In the genomic region with DNA sequence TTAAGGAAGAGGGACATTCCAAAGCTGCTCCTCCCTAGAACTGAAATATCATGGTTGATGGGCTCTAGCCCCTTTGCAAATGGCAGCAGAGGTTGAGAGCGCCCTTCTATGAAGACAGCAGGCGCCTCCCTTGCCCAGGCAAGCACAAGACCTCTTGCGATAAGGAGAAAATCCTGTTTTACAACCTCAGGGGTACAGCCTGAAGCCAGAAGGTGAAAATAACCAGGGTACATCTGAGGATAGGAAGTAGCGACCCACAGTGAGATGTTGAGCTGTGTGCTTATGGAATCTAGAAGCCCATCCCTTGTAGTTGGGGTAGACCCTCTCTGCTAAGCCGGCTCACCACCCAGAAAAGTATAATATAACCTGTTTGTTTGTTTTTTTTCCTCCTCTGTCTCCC, we compare ENCODE assay signal across 9 mouse cellular contexts. TPM values are rescaled to one million over a fixed set of nuclear protein-coding genes. Genes with fewer than 3 reads are reported as not detected.
DNase-seq lines count a peak whose midpoint lies in the region; ATAC-seq and TF ChIP-seq lines count a peak whose summit lies in the region.
"Had no signal": no experiment of that assay in that cellular context is flagged by ENCODE, and none has a peak within 500 bp of the region (broad histone marks: within the 10 kb centered on the region; RNA-seq: fewer than 3 reads in every experiment).

No protein-coding gene starts in this region.

- no peak overlapping the region; the same call in 1 of the 2 replicates for H3K9ac ChIP-seq in kidney, embryonic 14.5 days (ENCODE audit: low read depth, low read length)
- H3K9ac ChIP-seq in intestine, embryonic 14.5 days (ENCODE audit: low read length): no peak overlapping the region; the same call in 1 of the 2 replicates
- no peak overlapping the region for H3K9ac ChIP-seq in midbrain, postnatal 0 days (replicated peaks; ENCODE audit: low read length, poor library complexity, severe bottlenecking)

- 0 out of 2 replicates have a peak, but pooled peaks have one; percentile 8 for ATAC-seq in kidney, embryonic 14.5 days (ENCODE audit: low FRiP score, low TSS enrichment)
- 0 out of 2 replicates have a peak, but pooled peaks have one; percentile 12 for ATAC-seq in intestine, embryonic 14.5 days (replicated peaks; ENCODE audit: low FRiP score, low TSS enrichment, low read depth)
- ATAC-seq in midbrain, postnatal 0 days (ENCODE audit: low FRiP score): no peak
- ATAC-seq in inflammation-experienced regulatory T-cells, adult 6 months: no peak
- ATAC-seq: Patski had no signal

- peak overlapping the region; percentile 56 for H3K4me2 ChIP-seq in kidney, embryonic 14.5 days (replicated peaks; ENCODE audit: low read depth, low read length)
- H3K4me2 ChIP-seq in intestine, embryonic 14.5 days (ENCODE audit: low read length): peak overlapping the region; percentile 47
- H3K4me2 ChIP-seq in midbrain, postnatal 0 days (ENCODE audit: low read depth, low read length, poor library complexity, severe bottlenecking): peak overlapping the region; percentile 43; the same call in 1 of the 2 replicates

- H3K27ac ChIP-seq in kidney, embryonic 14.5 days (ENCODE audit: low read depth, low read length): 0 out of 2 replicates have a peak overlapping the region, but pooled peaks have one; percentile 26
- no peak overlapping the region for H3K27ac ChIP-seq in kidney, adult 2 months (ENCODE audit: insufficient read depth, low read depth, low read length)
- peak overlapping the region; percentile 57; the same call in 1 of the 2 replicates for H3K27ac ChIP-seq in intestine, embryonic 14.5 days (ENCODE audit: low read depth)
- no peak overlapping the region for H3K27ac ChIP-seq in midbrain, postnatal 0 days (ENCODE audit: low read depth, low read length)

- TF ChIP-seq POLR2A in kidney, adult 2 months (IDR thresholded peaks at IDR 0.05; ENCODE audit: low read depth, low read length): no peak

- no peaks in the 10 kb centered on the region for H3K36me3 ChIP-seq in kidney, embryonic 14.5 days (ENCODE audit: control insufficient read depth, insufficient read depth, low read length)
- no peaks in the 10 kb centered on the region for H3K36me3 ChIP-seq in kidney, adult 2 months (ENCODE audit: control insufficient read depth, insufficient read depth, low read length)
- H3K36me3 ChIP-seq in intestine, embryonic 14.5 days (ENCODE audit: control insufficient read depth, insufficient read depth, low read length): no peaks in the 10 kb centered on the region
- H3K36me3 ChIP-seq in midbrain, postnatal 0 days (ENCODE audit: insufficient read depth, low read length): no peaks in the 10 kb centered on the region

- WGBS in kidney, embryonic 14.5 days: 48% methylated on average over 5 of the region's 5 CpGs
- 89% methylated on average over 5 of the region's 5 CpGs for WGBS in kidney, adult 2 months
- WGBS in intestine, embryonic 14.5 days: 40% methylated on average over 5 of the region's 5 CpGs
- WGBS in midbrain, postnatal 0 days: 59% methylated on average over 5 of the region's 5 CpGs

- no peaks in the 10 kb centered on the region for H3K27me3 ChIP-seq in kidney, embryonic 14.5 days (ENCODE audit: control insufficient read depth, insufficient read depth, low read length)
- no peaks in the 10 kb centered on the region for H3K27me3 ChIP-seq in kidney, adult 2 months (replicated peaks; ENCODE audit: control insufficient read depth, insufficient read depth, low read length)
- no peaks in the 10 kb centered on the region for H3K27me3 ChIP-seq in intestine, embryonic 14.5 days (replicated peaks; ENCODE audit: control insufficient read depth, insufficient read depth, low read length)
- H3K27me3 ChIP-seq in midbrain, postnatal 0 days (ENCODE audit: insufficient read depth, low read length): no peaks in the 10 kb centered on the region
- H3K27me3 ChIP-seq: Patski had no signal

- TF ChIP-seq CTCF in kidney, adult 2 months (conservative IDR thresholded peaks at IDR 0.05; ENCODE audit: insufficient read depth, insufficient read length, low read depth, low read length): no peak
- TF ChIP-seq CTCF in midbrain, postnatal 0 days (IDR thresholded peaks at IDR 0.05): no peak

- H3K9me3 ChIP-seq in kidney, embryonic 14.5 days (ENCODE audit: control insufficient read depth, low read length): no peaks in the 10 kb centered on the region
- H3K9me3 ChIP-seq in intestine, embryonic 14.5 days (ENCODE audit: control insufficient read depth, low read length): no peaks in the 10 kb centered on the region
- H3K9me3 ChIP-seq in midbrain, postnatal 0 days (ENCODE audit: low read length): no peaks in the 10 kb centered on the region

- no peak for DNase-seq in kidney, adult 2 months
- peak; percentile 45 for DNase-seq in embryo, embryonic 9.5 days (ENCODE audit: extremely low spot score)
- peak; percentile 70 for DNase-seq in intestine, embryonic 14.5 days (ENCODE audit: low spot score)
- DNase-seq in midbrain, postnatal 0 days (ENCODE audit: low spot score): no peak
- no peak for DNase-seq in frontal cortex, adult 2 months (ENCODE audit: extremely low spot score in 1 of 2, low spot score in 1 of 2)
- no peak for DNase-seq in kidney, adult 11 months

- peaks cover 5% of the 10 kb centered on the region; the same call in 1 of the 2 replicates for H3K4me1 ChIP-seq in kidney, embryonic 14.5 days (ENCODE audit: control insufficient read depth, insufficient read depth, low read length)
- H3K4me1 ChIP-seq in kidney, adult 2 months (ENCODE audit: control insufficient read depth, insufficient read depth, low read length): no peaks in the 10 kb centered on the region
- peaks cover 12% of the 10 kb centered on the region; the same call in 1 of the 2 replicates for H3K4me1 ChIP-seq in intestine, embryonic 14.5 days (replicated peaks; ENCODE audit: control insufficient read depth, insufficient read depth, low read length)
- H3K4me1 ChIP-seq in midbrain, postnatal 0 days (ENCODE audit: insufficient read depth, low read length): no peaks in the 10 kb centered on the region; the same call in 1 of the 2 replicates

- H3K4me3 ChIP-seq in kidney, embryonic 14.5 days (ENCODE audit: low read length): peak overlapping the region; percentile 37; the same call in 1 of the 2 replicates
- no peak overlapping the region for H3K4me3 ChIP-seq in kidney, adult 2 months (ENCODE audit: insufficient read depth, low read depth, low read length)
- no peak overlapping the region for H3K4me3 ChIP-seq in intestine, embryonic 14.5 days (ENCODE audit: low read depth, low read length)
- H3K4me3 ChIP-seq in midbrain, postnatal 0 days (ENCODE audit: low read depth, low read length): no peak overlapping the region

RNA-seq across cellular contexts. Expression of gene Tcf12, which starts 57.6 kb away (rescaled TPM):
- 75.5 and 108 TPM in 2 replicates for polyA plus RNA-seq in kidney, embryonic 14.5 days (2014; fragmentation: Nextera tagmentation; extraction: Ambion mirVana)
- 50.0 and 59.9 TPM in 2 replicates for polyA plus RNA-seq in kidney, adult 2 months (2012; rRNA removed)
- 57.5 and 59.8 TPM in 2 replicates for polyA plus RNA-seq in intestine, embryonic 14.5 days (2014; fragmentation: Nextera tagmentation; extraction: Ambion mirVana)
- total RNA-seq in midbrain, postnatal 0 days (2014; rRNA removed): 69.6 and 122 TPM in 2 replicates
- polyA plus RNA-seq in midbrain, postnatal 0 days (2015; fragmentation: Nextera tagmentation; extraction: Ambion mirVana): 37.4 and 37.5 TPM in 2 replicates
- polyA plus RNA-seq in frontal cortex, adult 2 months (2012; rRNA removed): 46.0 and 46.1 TPM in 2 replicates
- 10 to 100 TPM; 19.9 to 44.4 (median 40.1) TPM for polyA plus RNA-seq in inflammation-experienced regulatory T-cells, adult 6 months (2017; shearing (Covaris generic))

Comparison
In these comparisons a context has a peak if more than half of its experiments do, and no peak if none do; other contexts are left out.
1. H3K27ac ChIP-seq: peak in kidney, embryonic 14.5 days (single experiment) and intestine, embryonic 14.5 days (single experiment); none in kidney, adult 2 months (single experiment) and midbrain, postnatal 0 days (single experiment).
2. ATAC-seq: peak in kidney, embryonic 14.5 days (single experiment) and intestine, embryonic 14.5 days (single experiment); none in midbrain, postnatal 0 days (single experiment) and inflammation-experienced regulatory T-cells, adult 6 months (single experiment).
3. DNase-seq: peak in embryo, embryonic 9.5 days (single experiment) and intestine, embryonic 14.5 days (single experiment); none in kidney, adult 2 months (single experiment), midbrain, postnatal 0 days (single experiment), frontal cortex, adult 2 months (0 of 2) and kidney, adult 11 months (single experiment).
4. Peak in every context shown above with its lines, with median percentiles within 50 percentile points of each other: H3K4me2 ChIP-seq.